Mouse (Mus musculus): Measurements from ENCODE around the gene Slc25a11. TPM values are rescaled to one million over a fixed set of nuclear protein-coding genes. Genes with fewer than 3 reads are reported as not detected.
A peak's percentile ranks its signal among the peaks of the same experiment; 100 is the strongest.

Slc25a11 gene
- polyA plus RNA-seq, 1 experiment from 2014 or later: 129 TPM

DNA sequence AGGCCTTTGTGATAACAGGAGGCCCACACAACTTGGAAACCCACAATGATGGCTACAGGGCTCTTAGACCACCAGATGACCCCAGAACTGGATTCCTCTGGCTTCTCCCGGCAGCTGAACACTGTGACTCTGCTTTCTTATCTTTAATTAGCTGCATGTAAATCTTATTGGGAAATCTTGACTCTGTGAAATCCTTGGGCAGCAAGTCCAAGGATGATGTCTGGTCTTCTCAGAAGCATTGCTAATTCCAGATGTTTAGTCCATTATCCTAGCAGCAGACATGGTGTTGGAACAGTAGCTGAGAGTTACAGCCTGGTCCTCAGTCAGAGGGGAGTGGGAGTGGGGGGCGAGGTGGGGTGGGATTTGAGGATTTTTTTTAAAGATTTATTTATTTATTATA lies 18.8 kb downstream of the Slc25a11 start:
- 70% methylated on average over 2 of the region's 2 CpGs for WGBS

GRCm38 (mm10) chr11:70626877-70627276 lies 20.4 kb downstream of the Slc25a11 start:
- ATAC-seq (replicated peaks; ENCODE audit: low FRiP score): no peak
- H3K9me3 ChIP-seq (ENCODE audit: control insufficient read depth, low read length): no peaks in the 10 kb centered on the region
- 76% methylated on average over 4 of the region's 4 CpGs for WGBS

More for the DNA sequence above, 18.8 kb downstream of the Slc25a11 start:
- H3K4me3 ChIP-seq (ENCODE audit: low read depth, low read length): no peak overlapping the region
- H3K9me3 ChIP-seq (ENCODE audit: control insufficient read depth, low read length): no peaks in the 10 kb centered on the region
- DNase-seq (ENCODE audit: low spot score): no peak
- H3K9ac ChIP-seq (ENCODE audit: low read length): no peak overlapping the region
- H3K27ac ChIP-seq (ENCODE audit: low read depth, low read length): no peak overlapping the region
- no peaks in the 10 kb centered on the region for H3K4me1 ChIP-seq (replicated peaks; ENCODE audit: control insufficient read depth, insufficient read depth, low read length)
- H3K36me3 ChIP-seq (ENCODE audit: control insufficient read depth, insufficient read depth, low read length): no peaks in the 10 kb centered on the region
- no peak for ATAC-seq (replicated peaks; ENCODE audit: low FRiP score)
- H3K27me3 ChIP-seq (ENCODE audit: control insufficient read depth, insufficient read depth, low read length): no peaks in the 10 kb centered on the region
- no peak overlapping the region for H3K4me2 ChIP-seq (ENCODE audit: low read depth, low read length, severe bottlenecking)

DNA sequence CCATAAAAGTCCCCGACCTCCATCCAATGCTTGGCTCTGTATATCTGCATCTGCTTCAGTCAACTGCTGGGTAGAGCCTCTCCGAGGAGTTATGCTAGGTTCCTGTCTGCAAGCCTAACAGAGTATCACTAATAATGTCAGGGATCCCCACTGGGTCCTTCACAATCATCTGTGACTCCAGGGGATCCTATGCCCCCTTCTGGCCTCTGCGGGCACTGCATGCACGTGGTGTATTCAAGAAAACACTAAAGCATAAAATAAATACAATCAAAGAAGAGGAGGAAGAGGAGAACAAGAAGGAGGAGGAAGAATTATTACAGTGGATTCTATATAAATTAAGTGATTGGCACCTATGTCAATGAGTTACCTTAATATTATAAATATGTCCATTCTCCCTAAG lies 21.8 kb downstream of the Slc25a11 start:
- 47% methylated on average over 4 of the region's 4 CpGs for WGBS
- ATAC-seq (replicated peaks; ENCODE audit: low FRiP score): no peak
- H3K36me3 ChIP-seq (ENCODE audit: control insufficient read depth, insufficient read depth, low read length): no peaks in the 10 kb centered on the region
- no peaks in the 10 kb centered on the region for H3K27me3 ChIP-seq (ENCODE audit: control insufficient read depth, insufficient read depth, low read length)
- peak; percentile 80 for DNase-seq (ENCODE audit: low spot score)
- H3K27ac ChIP-seq (ENCODE audit: low read depth, low read length): no peak overlapping the region
- H3K4me1 ChIP-seq (replicated peaks; ENCODE audit: control insufficient read depth, insufficient read depth, low read length): no peaks in the 10 kb centered on the region
- H3K4me3 ChIP-seq (ENCODE audit: low read depth, low read length): no peak overlapping the region
- H3K4me2 ChIP-seq (ENCODE audit: low read depth, low read length, severe bottlenecking): no peak overlapping the region
- no peaks in the 10 kb centered on the region for H3K9me3 ChIP-seq (ENCODE audit: control insufficient read depth, low read length)
- no peak overlapping the region for H3K9ac ChIP-seq (ENCODE audit: low read length)

More at GRCm38 (mm10) chr11:70626877-70627276, 20.4 kb downstream of the Slc25a11 start:
- Histone ChIP-seq H3K27ac (ENCODE audit: low read depth, low read length) (no peak overlapping the region), H3K27me3 (ENCODE audit: control insufficient read depth, insufficient read depth, low read length) (no peaks in the 10 kb centered on the region), H3K4me1 (replicated peaks; ENCODE audit: control insufficient read depth, insufficient read depth, low read length) (no peaks in the 10 kb centered on the region), H3K9ac (ENCODE audit: low read length) (no peak overlapping the region), H3K4me3 (ENCODE audit: low read depth, low read length) (no peak overlapping the region), H3K36me3 (ENCODE audit: control insufficient read depth, insufficient read depth, low read length) (no peaks in the 10 kb centered on the region), H3K4me2 (ENCODE audit: low read depth, low read length, severe bottlenecking) (no peak overlapping the region)
- DNase-seq (ENCODE audit: low spot score): no peak

DNA sequence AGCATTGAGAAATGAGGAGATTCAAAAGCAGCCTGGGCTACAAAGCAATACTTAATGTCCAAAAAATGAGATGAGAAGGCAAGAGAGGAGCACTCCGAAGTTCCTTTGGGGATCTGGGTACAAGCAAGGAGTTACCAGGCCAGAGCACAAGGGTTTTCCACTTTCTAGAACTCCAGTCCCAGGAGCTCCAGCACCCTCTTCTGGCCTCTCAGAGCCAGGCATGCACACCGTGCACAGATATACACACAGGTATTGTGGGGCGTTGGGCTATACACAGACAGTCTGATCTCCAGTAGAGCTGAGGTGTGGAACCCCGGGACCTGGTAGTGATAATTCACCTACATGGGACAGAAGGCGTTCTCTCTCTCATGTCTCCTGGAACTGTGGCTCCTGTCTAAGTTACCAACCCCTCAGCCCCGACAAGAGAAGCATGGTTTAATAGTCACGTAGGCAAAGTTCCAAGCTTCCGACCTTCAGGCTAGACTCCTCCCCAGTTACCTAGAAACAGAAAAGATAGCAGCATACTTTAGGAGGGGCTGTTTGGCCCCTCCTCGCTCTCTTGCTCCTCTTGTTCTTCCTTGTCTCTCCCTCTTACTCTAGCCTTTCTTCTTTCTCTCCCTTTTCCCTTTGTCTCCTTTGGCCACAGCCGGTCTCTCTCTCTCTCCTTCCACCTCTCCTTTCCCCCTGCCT lies 24.1 kb downstream of the Slc25a11 start:
- Histone ChIP-seq H3K4me2 (ENCODE audit: low read depth, low read length, severe bottlenecking) (no peak overlapping the region), H3K36me3 (ENCODE audit: control insufficient read depth, insufficient read depth, low read length) (no peaks in the 10 kb centered on the region), H3K4me1 (replicated peaks; ENCODE audit: control insufficient read depth, insufficient read depth, low read length) (no peaks in the 10 kb centered on the region), H3K9me3 (ENCODE audit: control insufficient read depth, low read length) (no peaks in the 10 kb centered on the region), H3K9ac (ENCODE audit: low read length) (no peak overlapping the region), H3K27me3 (ENCODE audit: control insufficient read depth, insufficient read depth, low read length) (no peaks in the 10 kb centered on the region), H3K4me3 (ENCODE audit: low read depth, low read length) (no peak overlapping the region), H3K27ac (ENCODE audit: low read depth, low read length) (no peak overlapping the region)
- DNase-seq (ENCODE audit: low spot score): no peak
- ATAC-seq (replicated peaks; ENCODE audit: low FRiP score): no peak
- 88% methylated on average over 10 of the region's 10 CpGs for WGBS

DNA sequence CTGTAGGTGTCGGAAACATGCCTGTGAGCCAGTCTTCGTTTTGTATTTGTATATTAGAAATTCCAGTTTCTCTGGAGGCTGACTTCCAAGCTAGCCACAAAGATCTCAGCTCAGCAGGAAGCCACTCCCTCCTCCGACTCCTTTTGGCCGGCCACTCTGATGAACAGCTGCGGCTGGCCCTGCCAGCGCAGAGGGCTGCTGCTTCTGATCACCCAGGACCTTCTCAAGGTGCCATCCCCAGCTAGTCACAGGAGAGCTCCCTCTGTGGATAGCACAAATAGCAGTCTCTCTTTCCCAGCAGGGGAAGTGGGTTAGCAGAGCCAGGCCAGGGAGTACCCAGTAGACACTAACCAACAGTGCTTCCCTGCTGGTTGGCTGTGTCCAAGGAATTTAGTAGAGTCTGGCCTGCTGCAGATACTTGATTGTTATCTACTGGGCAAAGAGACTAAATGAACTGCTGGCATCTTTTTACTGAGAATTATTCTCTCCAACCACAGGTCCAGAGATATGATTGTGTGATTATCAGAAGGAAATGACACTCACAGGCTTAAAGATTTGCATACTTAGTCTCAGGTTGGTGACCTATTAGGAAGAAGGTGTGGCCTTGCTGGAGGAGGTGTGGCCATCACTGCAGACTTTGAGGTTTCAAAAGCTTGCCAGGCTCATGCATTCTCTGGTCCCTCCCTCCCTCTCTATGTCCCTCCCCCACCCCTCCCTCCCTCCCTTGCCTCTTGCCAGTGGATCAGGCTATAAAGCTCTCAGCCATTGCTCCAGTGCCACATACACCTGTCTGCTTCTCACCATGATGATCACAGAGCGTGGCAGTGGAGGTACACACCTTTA lies 25.1 kb downstream of the Slc25a11 start:
- H3K9ac ChIP-seq (ENCODE audit: low read length): no peak overlapping the region
- H3K4me1 ChIP-seq (replicated peaks; ENCODE audit: control insufficient read depth, insufficient read depth, low read length): no peaks in the 10 kb centered on the region
- H3K9me3 ChIP-seq (ENCODE audit: control insufficient read depth, low read length): no peaks in the 10 kb centered on the region
- no peak overlapping the region for H3K4me3 ChIP-seq (ENCODE audit: low read depth, low read length)
- no peak overlapping the region for H3K27ac ChIP-seq (ENCODE audit: low read depth, low read length)
- no peaks in the 10 kb centered on the region for H3K27me3 ChIP-seq (ENCODE audit: control insufficient read depth, insufficient read depth, low read length)
- WGBS: 44% methylated on average over 7 of the region's 7 CpGs
- DNase-seq (ENCODE audit: low spot score) (no peak), ATAC-seq (replicated peaks; ENCODE audit: low FRiP score) (no peak)
- H3K36me3 ChIP-seq (ENCODE audit: control insufficient read depth, insufficient read depth, low read length): no peaks in the 10 kb centered on the region
- H3K4me2 ChIP-seq (ENCODE audit: low read depth, low read length, severe bottlenecking): no peak overlapping the region

DNA sequence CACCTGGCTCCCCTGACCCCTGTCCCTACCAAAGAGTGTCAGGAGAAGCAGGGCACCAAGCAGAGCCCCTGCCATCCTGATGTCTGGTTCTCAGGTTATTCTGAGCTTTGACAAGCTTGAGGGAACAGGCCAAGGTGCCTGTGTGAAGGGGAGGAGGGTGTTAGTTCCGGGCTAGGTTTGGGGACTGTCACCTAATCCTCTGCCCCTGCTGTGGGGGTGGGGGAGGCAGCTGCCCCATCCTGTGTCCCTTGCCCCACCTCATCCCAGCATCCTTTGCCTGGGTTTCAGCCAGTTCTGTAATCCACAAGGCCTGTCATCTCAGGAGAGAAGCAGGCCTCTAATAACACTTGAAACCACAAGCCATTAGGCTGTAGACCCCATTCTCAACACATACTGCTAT lies 28.2 kb downstream of the Slc25a11 start, which contains the start of gene Chrne:
Gene Chrne, minus strand, starts transcription at position 116 of the 400 bp plus-strand sequence.
- Histone ChIP-seq H3K9ac (ENCODE audit: low read length) (no peak within 1 kb of the TSS), H3K27me3 (ENCODE audit: control insufficient read depth, insufficient read depth, low read length) (no peaks in the 10 kb centered on the region; the same call in 1 of the 2 replicates)

DNA sequence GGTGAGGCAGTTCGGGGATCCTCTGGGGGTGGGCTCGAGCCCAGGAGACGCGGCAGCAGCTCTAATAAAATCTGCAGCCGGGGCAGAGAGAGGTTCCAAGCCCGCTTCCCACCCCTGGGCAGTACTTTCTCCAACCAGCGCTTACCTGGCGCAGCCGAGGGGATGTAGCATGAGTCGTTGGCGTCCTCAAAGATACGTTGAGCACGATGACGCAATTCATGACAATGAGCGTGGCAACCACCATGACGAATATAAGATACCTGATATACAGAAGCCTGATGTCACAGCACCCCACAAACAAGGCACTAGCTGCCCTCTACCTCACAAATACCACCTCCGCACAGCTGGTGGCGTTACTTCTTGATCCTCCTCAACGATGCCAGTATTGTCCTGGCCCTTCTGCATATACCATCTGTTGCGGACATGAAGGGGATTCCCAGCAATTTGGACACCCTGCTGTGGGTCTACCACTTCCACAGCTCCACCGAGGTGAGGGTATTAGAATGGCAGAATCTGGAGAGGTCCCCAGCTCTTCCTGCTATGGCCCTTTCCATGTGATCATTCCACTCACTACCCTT lies 31.7 kb downstream of the Slc25a11 start, which contains the start of gene 4930544D05Rik:
Gene 4930544D05Rik, plus strand, starts transcription at position 333 of the 578 bp plus-strand sequence.
- Histone ChIP-seq H3K9ac (ENCODE audit: low read length) (peak within 1 kb of the TSS; percentile 48), H3K4me2 (ENCODE audit: low read depth, low read length, severe bottlenecking) (peak within 1 kb of the TSS; percentile 49), H3K27me3 (ENCODE audit: control insufficient read depth, insufficient read depth, low read length) (no peaks in the 10 kb centered on the region; the same call in 1 of the 2 replicates), H3K9me3 (ENCODE audit: control insufficient read depth, low read length) (no peaks in the 10 kb centered on the region), H3K27ac (ENCODE audit: low read depth, low read length) (no peak within 1 kb of the TSS), H3K4me3 (ENCODE audit: low read depth, low read length) (peak within 1 kb of the TSS; percentile 17), H3K36me3 (ENCODE audit: control insufficient read depth, insufficient read depth, low read length) (no peaks in the 10 kb centered on the region; the same call in 1 of the 2 replicates), H3K4me1 (replicated peaks; ENCODE audit: control insufficient read depth, insufficient read depth, low read length) (peaks cover 6% of the 10 kb centered on the region)
- no peak for ATAC-seq (replicated peaks; ENCODE audit: low FRiP score)
- 15% methylated on average over 21 of the region's 21 CpGs for WGBS
- DNase-seq (ENCODE audit: low spot score): no peak

More for the DNA sequence above, 28.2 kb downstream of the Slc25a11 start, which contains the start of gene Chrne:
- H3K4me1 ChIP-seq (replicated peaks; ENCODE audit: control insufficient read depth, insufficient read depth, low read length): peaks cover 6% of the 10 kb centered on the region
- no peak within 1 kb of the TSS for H3K27ac ChIP-seq (ENCODE audit: low read depth, low read length)
- H3K4me2 ChIP-seq (ENCODE audit: low read depth, low read length, severe bottlenecking): no peak within 1 kb of the TSS
- ATAC-seq (replicated peaks; ENCODE audit: low FRiP score) (no peak), DNase-seq (ENCODE audit: low spot score) (no peak)
- no peaks in the 10 kb centered on the region for H3K9me3 ChIP-seq (ENCODE audit: control insufficient read depth, low read length)
- H3K4me3 ChIP-seq (ENCODE audit: low read depth, low read length): no peak within 1 kb of the TSS
- H3K36me3 ChIP-seq (ENCODE audit: control insufficient read depth, insufficient read depth, low read length): no peaks in the 10 kb centered on the region
- 39% methylated on average over 1 of the region's 1 CpGs for WGBS

DNA sequence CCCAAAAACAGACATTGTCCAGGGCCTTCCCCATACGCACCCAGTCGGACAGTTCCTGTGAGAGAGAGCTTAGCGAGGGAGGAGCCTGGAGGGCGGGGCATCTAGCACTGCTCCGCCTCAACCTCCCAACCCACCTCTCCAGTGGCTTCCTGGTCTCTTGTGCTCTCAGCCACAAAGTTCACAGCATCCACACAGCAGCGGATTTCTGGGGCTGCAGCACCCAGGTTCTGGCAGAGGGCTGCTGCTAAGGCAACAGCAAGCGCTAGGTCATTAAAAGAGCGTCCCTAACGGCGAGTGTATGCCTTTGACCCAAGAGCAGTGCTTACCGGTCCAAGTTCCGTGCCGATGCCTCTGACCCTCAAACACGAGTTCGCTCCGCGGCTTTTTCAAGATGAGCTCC lies 32.2 kb downstream of the Slc25a11 start:
- H3K4me1 ChIP-seq (replicated peaks; ENCODE audit: control insufficient read depth, insufficient read depth, low read length): peaks cover 6% of the 10 kb centered on the region
- H3K36me3 ChIP-seq (ENCODE audit: control insufficient read depth, insufficient read depth, low read length): no peaks in the 10 kb centered on the region; the same call in 1 of the 2 replicates
- ATAC-seq (replicated peaks; ENCODE audit: low FRiP score): peak; percentile 51; the same call in 1 of the 2 replicates
- peak overlapping the region; percentile 49 for H3K4me2 ChIP-seq (ENCODE audit: low read depth, low read length, severe bottlenecking)
- peak overlapping the region; percentile 17 for H3K4me3 ChIP-seq (ENCODE audit: low read depth, low read length)
- no peaks in the 10 kb centered on the region; the same call in 1 of the 2 replicates for H3K27me3 ChIP-seq (ENCODE audit: control insufficient read depth, insufficient read depth, low read length)
- H3K27ac ChIP-seq (ENCODE audit: low read depth, low read length): no peak overlapping the region
- no peaks in the 10 kb centered on the region for H3K9me3 ChIP-seq (ENCODE audit: control insufficient read depth, low read length)
- H3K9ac ChIP-seq (ENCODE audit: low read length): peak overlapping the region; percentile 48
- 3% methylated on average over 17 of the region's 17 CpGs for WGBS
- DNase-seq (ENCODE audit: low spot score): peak; percentile 66
